Mouse (Mus musculus): ENCODE results near the gene Prn. TPM values are rescaled to one million over a fixed set of nuclear protein-coding genes. Genes with fewer than 3 reads are reported as not detected.

The Prn gene
- total and polyA plus RNA-seq, 2 experiments, result not detected

DNA sequence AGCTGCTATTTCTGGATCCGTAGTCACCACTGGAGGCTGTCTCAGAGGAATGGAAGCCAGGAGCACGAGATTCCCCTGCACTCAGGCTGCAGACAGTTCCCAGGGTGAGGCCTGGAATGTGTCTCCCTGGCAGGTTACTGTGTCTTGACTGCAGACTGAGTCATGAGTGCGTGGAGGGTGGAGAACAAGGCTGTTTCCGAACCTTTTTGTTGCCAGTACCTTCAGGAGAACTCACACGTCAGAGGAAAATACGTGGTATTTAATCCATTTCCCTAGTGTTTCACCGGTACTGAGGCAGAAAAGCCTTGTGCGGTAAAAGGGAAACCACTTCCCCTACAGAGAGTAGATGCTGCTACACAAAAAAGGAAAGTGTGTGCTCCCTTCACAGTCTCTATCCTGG is 6.9 kb upstream of the Prn start:
- H3K36me3 ChIP-seq (ENCODE audit: control insufficient read depth, insufficient read depth, low read length), result no peaks in the 10 kb centered on the region
- no peaks in the 10 kb centered on the region for H3K4me1 ChIP-seq (ENCODE audit: control insufficient read depth, insufficient read depth, low read length)
- no peak overlapping the region for H3K27ac ChIP-seq (replicated peaks; ENCODE audit: insufficient read depth, low read depth, low read length)
- 59% methylated on average over 8 of the region's 8 CpGs for whole genome bisulfite sequencing
- 0 out of 2 replicates have a peak, but pooled peaks cover 3% of the 10 kb centered on the region for H3K27me3 ChIP-seq (ENCODE audit: control insufficient read depth, insufficient read depth, low read length)
- no peak overlapping the region for H3K9ac ChIP-seq (ENCODE audit: low read depth, low read length)
- H3K4me3 ChIP-seq (ENCODE audit: insufficient read depth, low read depth, low read length), result no peak overlapping the region
- no peak for DNase-seq (ENCODE audit: extremely low read depth, low read depth, low spot score)
- no peaks in the 10 kb centered on the region for H3K79me2 ChIP-seq (ENCODE audit: control insufficient read depth, insufficient read depth, low read length)
- TF ChIP-seq CTCF (IDR thresholded peaks at IDR 0.05; ENCODE audit: low read depth, low read length) (no peak), POLR2A (IDR thresholded peaks at IDR 0.05; ENCODE audit: extremely low read depth, insufficient read depth, low read length) (no peak)

DNA sequence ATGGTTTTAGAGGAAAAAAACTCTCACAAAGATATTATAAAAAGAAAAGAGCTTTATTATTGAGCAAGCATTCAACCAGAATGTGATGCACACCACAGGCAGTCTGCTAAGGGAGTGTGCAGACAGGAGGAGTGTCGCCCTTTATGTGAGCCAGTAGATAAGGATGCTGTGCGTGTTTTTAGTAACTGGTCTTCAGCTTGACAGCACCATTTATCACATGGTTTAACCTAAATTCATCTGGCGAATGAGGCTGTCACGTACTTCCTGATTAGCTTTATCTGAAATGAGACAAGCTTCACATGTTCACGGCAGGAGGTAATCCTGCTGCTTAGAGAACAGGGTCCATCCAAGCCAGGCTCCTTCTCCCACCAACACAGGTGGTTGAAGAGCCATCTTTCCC is 4.7 kb upstream of the Prn start:
- Histone ChIP-seq H3K4me3 (ENCODE audit: insufficient read depth, low read depth, low read length) (no peak overlapping the region), H3K27ac (replicated peaks; ENCODE audit: insufficient read depth, low read depth, low read length) (no peak overlapping the region)

DNA sequence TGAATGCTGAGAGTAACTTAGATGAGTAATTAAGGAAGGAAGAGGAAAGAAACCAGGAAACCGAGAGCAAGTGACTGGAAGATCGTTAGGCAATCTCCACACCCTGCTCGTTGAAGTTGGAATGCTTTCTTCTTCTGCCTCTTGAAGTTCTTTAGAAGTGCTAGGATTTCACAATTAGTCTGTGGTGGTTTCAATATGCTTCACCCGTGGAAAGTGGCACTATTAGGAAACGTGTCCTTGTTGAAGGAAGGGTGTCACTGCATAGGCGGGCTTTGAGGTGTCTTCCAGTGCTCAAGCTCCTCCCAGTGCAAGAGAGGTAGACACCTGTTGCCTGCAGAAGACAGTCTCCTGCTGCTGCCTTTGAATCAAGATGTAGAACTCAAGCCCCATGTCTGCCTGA is 4.0 kb upstream of the Prn start:
- H3K9ac ChIP-seq (ENCODE audit: low read depth, low read length), result no peak overlapping the region
- no peaks in the 10 kb centered on the region for H3K27me3 ChIP-seq (ENCODE audit: control insufficient read depth, insufficient read depth, low read length)
- H3K79me2 ChIP-seq (ENCODE audit: control insufficient read depth, insufficient read depth, low read length), result no peaks in the 10 kb centered on the region
- DNase-seq (ENCODE audit: extremely low read depth, low read depth, low spot score), result no peak
- H3K36me3 ChIP-seq (ENCODE audit: control insufficient read depth, insufficient read depth, low read length), result no peaks in the 10 kb centered on the region
- WGBS, result 69% methylated on average over 6 of the region's 6 CpGs
- H3K4me3 ChIP-seq (ENCODE audit: insufficient read depth, low read depth, low read length), result no peak overlapping the region
- peaks cover 4% of the 10 kb centered on the region; the same call in 1 of the 2 replicates for H3K4me1 ChIP-seq (ENCODE audit: control insufficient read depth, insufficient read depth, low read length)
- H3K27ac ChIP-seq (replicated peaks; ENCODE audit: insufficient read depth, low read depth, low read length), result no peak overlapping the region
- TF ChIP-seq POLR2A (IDR thresholded peaks at IDR 0.05; ENCODE audit: extremely low read depth, insufficient read depth, low read length) (no peak), CTCF (IDR thresholded peaks at IDR 0.05; ENCODE audit: low read depth, low read length) (no peak)

More for the DNA sequence above, 4.7 kb upstream of the Prn start:
- WGBS, result 69% methylated on average over 5 of the region's 5 CpGs
- H3K79me2 ChIP-seq (ENCODE audit: control insufficient read depth, insufficient read depth, low read length), result no peaks in the 10 kb centered on the region
- H3K27me3 ChIP-seq (ENCODE audit: control insufficient read depth, insufficient read depth, low read length), result no peaks in the 10 kb centered on the region
- H3K36me3 ChIP-seq (ENCODE audit: control insufficient read depth, insufficient read depth, low read length), result no peaks in the 10 kb centered on the region
- H3K4me1 ChIP-seq (ENCODE audit: control insufficient read depth, insufficient read depth, low read length), result peaks cover 4% of the 10 kb centered on the region; the same call in 1 of the 2 replicates
- TF ChIP-seq CTCF (IDR thresholded peaks at IDR 0.05; ENCODE audit: low read depth, low read length) (no peak), POLR2A (IDR thresholded peaks at IDR 0.05; ENCODE audit: extremely low read depth, insufficient read depth, low read length) (no peak)
- DNase-seq (ENCODE audit: extremely low read depth, low read depth, low spot score), result no peak
- no peak overlapping the region for H3K9ac ChIP-seq (ENCODE audit: low read depth, low read length)

DNA sequence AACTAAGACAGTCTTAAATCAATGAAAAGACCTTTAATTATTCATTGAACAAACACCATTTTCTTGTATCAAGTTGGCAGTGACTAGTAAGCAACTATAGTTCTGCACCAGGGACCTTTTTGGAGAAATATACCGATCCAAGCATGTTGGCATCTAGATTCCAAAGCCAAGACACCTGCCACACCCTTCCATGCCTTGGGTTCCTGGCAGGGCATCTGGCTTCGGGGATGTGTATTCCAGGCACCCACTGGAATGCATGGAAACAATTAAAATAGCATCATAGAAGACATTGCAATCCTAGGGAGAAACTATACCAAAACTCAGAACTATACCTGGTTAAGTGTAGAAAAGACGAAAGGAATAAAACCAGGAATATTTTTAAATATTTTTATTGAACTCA is 3.5 kb upstream of the Prn start:
- peaks cover 4% of the 10 kb centered on the region; the same call in 1 of the 2 replicates for H3K4me1 ChIP-seq (ENCODE audit: control insufficient read depth, insufficient read depth, low read length)
- H3K79me2 ChIP-seq (ENCODE audit: control insufficient read depth, insufficient read depth, low read length), result no peaks in the 10 kb centered on the region
- H3K27ac ChIP-seq (replicated peaks; ENCODE audit: insufficient read depth, low read depth, low read length), result no peak overlapping the region
- no peaks in the 10 kb centered on the region for H3K36me3 ChIP-seq (ENCODE audit: control insufficient read depth, insufficient read depth, low read length)
- 92% methylated on average over 3 of the region's 3 CpGs for WGBS
- H3K4me3 ChIP-seq (ENCODE audit: insufficient read depth, low read depth, low read length), result no peak overlapping the region
- no peak overlapping the region for H3K9ac ChIP-seq (ENCODE audit: low read depth, low read length)
- no peaks in the 10 kb centered on the region for H3K27me3 ChIP-seq (ENCODE audit: control insufficient read depth, insufficient read depth, low read length)
- DNase-seq (ENCODE audit: extremely low read depth, low read depth, low spot score), result no peak
- TF ChIP-seq CTCF (IDR thresholded peaks at IDR 0.05; ENCODE audit: low read depth, low read length) (no peak), POLR2A (IDR thresholded peaks at IDR 0.05; ENCODE audit: extremely low read depth, insufficient read depth, low read length) (no peak)

DNA sequence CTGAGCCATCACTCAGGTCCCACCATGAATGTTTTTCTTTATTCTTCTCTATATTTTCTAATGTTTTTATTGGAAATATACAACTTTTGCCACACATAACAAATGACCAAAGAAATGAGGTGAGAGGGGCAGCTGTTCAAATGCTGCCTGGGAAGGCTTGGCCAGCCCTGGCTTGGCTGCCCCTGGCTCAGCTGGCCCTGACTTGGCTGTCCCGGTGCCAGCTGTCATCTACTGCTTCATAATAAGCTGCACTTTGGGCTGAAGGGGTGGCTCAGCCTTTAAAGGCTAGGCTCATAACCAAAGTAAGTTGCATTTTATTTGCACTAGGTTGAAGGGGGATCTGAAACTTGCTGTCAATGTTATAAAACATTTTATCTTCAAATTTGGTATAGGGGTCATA is 2.9 kb upstream of the Prn start:
- no peak overlapping the region for H3K4me3 ChIP-seq (ENCODE audit: insufficient read depth, low read depth, low read length)
- no peak overlapping the region for H3K27ac ChIP-seq (replicated peaks; ENCODE audit: insufficient read depth, low read depth, low read length)
- no peaks in the 10 kb centered on the region for H3K27me3 ChIP-seq (ENCODE audit: control insufficient read depth, insufficient read depth, low read length)
- peaks cover 4% of the 10 kb centered on the region; the same call in 1 of the 2 replicates for H3K4me1 ChIP-seq (ENCODE audit: control insufficient read depth, insufficient read depth, low read length)
- H3K9ac ChIP-seq (ENCODE audit: low read depth, low read length), result no peak overlapping the region
- DNase-seq (ENCODE audit: extremely low read depth, low read depth, low spot score), result peak; percentile 65
- TF ChIP-seq POLR2A (IDR thresholded peaks at IDR 0.05; ENCODE audit: extremely low read depth, insufficient read depth, low read length) (no peak), CTCF (IDR thresholded peaks at IDR 0.05; ENCODE audit: low read depth, low read length) (no peak)
- WGBS, result 14% methylated on average over 1 of the region's 1 CpGs
- no peaks in the 10 kb centered on the region for H3K79me2 ChIP-seq (ENCODE audit: control insufficient read depth, insufficient read depth, low read length)
- no peaks in the 10 kb centered on the region for H3K36me3 ChIP-seq (ENCODE audit: control insufficient read depth, insufficient read depth, low read length)

DNA sequence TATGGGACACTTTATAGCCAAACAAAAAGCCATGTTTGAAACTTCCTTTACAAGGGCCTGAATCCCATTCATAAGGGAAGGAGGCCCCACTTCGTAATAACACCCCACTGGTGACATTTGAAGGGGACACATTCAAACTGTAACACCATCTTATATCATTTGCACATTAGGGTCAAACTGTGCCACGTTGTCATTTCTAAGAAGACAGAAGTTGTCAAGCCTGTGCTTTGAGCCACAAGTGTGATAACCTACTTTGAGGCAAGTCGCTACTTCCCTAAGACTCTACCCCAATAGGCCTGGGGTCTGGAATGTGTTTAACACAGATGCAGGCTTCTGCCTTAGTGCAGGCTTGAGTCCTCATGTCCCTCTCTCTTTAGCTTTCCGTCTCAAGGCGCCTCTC is 2.4 kb upstream of the Prn start:
- H3K9ac ChIP-seq (ENCODE audit: low read depth, low read length), result no peak overlapping the region
- no peak overlapping the region for H3K27ac ChIP-seq (replicated peaks; ENCODE audit: insufficient read depth, low read depth, low read length)
- no peaks in the 10 kb centered on the region for H3K36me3 ChIP-seq (ENCODE audit: control insufficient read depth, insufficient read depth, low read length)
- no peak for DNase-seq (ENCODE audit: extremely low read depth, low read depth, low spot score)
- H3K4me3 ChIP-seq (ENCODE audit: insufficient read depth, low read depth, low read length), result no peak overlapping the region
- H3K79me2 ChIP-seq (ENCODE audit: control insufficient read depth, insufficient read depth, low read length), result no peaks in the 10 kb centered on the region
- peaks cover 4% of the 10 kb centered on the region; the same call in 1 of the 2 replicates for H3K4me1 ChIP-seq (ENCODE audit: control insufficient read depth, insufficient read depth, low read length)
- TF ChIP-seq CTCF (IDR thresholded peaks at IDR 0.05; ENCODE audit: low read depth, low read length), result no peak
- no peak for TF ChIP-seq POLR2A (IDR thresholded peaks at IDR 0.05; ENCODE audit: extremely low read depth, insufficient read depth, low read length)
- H3K27me3 ChIP-seq (ENCODE audit: control insufficient read depth, insufficient read depth, low read length), result no peaks in the 10 kb centered on the region
- 93% methylated on average over 5 of the region's 5 CpGs for WGBS

All from liver, adult 2 months (tissue).